Mouse (Mus musculus) hindbrain, embryonic 11.5 days (tissue): ENCODE measurements around the gene Six1. TPM values are rescaled to one million over a fixed set of nuclear protein-coding genes. Genes with fewer than 3 reads are reported as not detected.

Source experiments
- ATAC-seq: fragments of 200-750 bp; cut with Nextera tagmentation; 2 replicates; pipeline ENCODE4 v1.8.0; 2017; ENCODE audit warnings: mild to moderate bottlenecking, moderate TSS enrichment, moderate library complexity; ENCODE audit not compliant: low FRiP score
- DNase-seq: peaks from one replicate; pipeline ENCODE4 v3.0.0-alpha.2; 2015; ENCODE audit warnings: low spot score
- H3K27ac ChIP-seq: fragments of 300-500 bp; sonication (generic); 2 replicates; pipeline ENCODE4 v1.5.1; 2014; ENCODE audit warnings: mild to moderate bottlenecking, low read depth, low read length
- H3K27me3 ChIP-seq: fragments of 300-500 bp; sonication (generic); 2 replicates; pipeline ENCODE4 v1.6.1; 2014; ENCODE audit warnings: mild to moderate bottlenecking, low read length, moderate library complexity, mixed read lengths; ENCODE audit not compliant: control insufficient read depth, insufficient read depth
- H3K36me3 ChIP-seq: fragments of 300-500 bp; sonication (generic); 2 replicates; pipeline ENCODE4 v1.6.1; 2014; ENCODE audit warnings: mild to moderate bottlenecking, low read length, moderate library complexity, mixed read lengths; ENCODE audit not compliant: control insufficient read depth, insufficient read depth
- H3K4me1 ChIP-seq: fragments of 300-500 bp; sonication (generic); replicated peaks from 2 replicates; pipeline ENCODE4 v1.6.1; 2014; ENCODE audit warnings: low read length, mixed read lengths; ENCODE audit not compliant: control insufficient read depth, insufficient read depth
- H3K4me2 ChIP-seq: fragments of 300-500 bp; sonication (generic); replicated peaks from 2 replicates; pipeline ENCODE4 v1.6.1; 2014; ENCODE audit warnings: mild to moderate bottlenecking, low read depth, low read length
- H3K4me3 ChIP-seq: fragments of 300-500 bp; sonication (generic); 2 replicates; pipeline ENCODE4 v1.5.1; 2014; ENCODE audit warnings: low read depth, low read length
- H3K9ac ChIP-seq: fragments of 300-500 bp; sonication (generic); 2 replicates; pipeline ENCODE4 v1.6.1; 2014; ENCODE audit warnings: low read depth, low read length
- H3K9me3 ChIP-seq: fragments of 300-500 bp; sonication (generic); 2 replicates; pipeline ENCODE4 v1.6.1; 2016; ENCODE audit warnings: low read length; ENCODE audit not compliant: control insufficient read depth
- WGBS: fragments of 180-500 bp; shearing (Covaris S2); extraction: QIAGEN DNeasy Blood & Tissue Kit; methylation state at CpG from one replicate; pipeline ENCODE4 v1.1.7; 2014; 5-methylcytosine and 5-hydroxymethylcytosine counted together
- polyA plus RNA-seq: library from polyadenylated mRNA; unstranded; fragments of >200 nt; fragmentation: Nextera tagmentation; extraction: Ambion mirVana; gene quantifications from 2 replicates; pipeline ENCODE4 v1.2.1, GENCODE M21; 2014

Gene Six1
- polyA plus RNA-seq, 1 experiment from 2014 or later, result 24.6 TPM

GRCm38 (mm10) chr12:73045046-73045723, 8.5 kb downstream of the Six1 start:
- H3K27ac ChIP-seq, result peak overlapping the region; percentile 67
- H3K4me3 ChIP-seq, result peak overlapping the region; percentile 44
- H3K4me2 ChIP-seq, result peak overlapping the region; percentile 49
- H3K9me3 ChIP-seq, result no peaks in the 10 kb centered on the region
- H3K9ac ChIP-seq, result peak overlapping the region; percentile 68
- DNase-seq (peak; percentile 72), ATAC-seq (no peak)
- H3K27me3 ChIP-seq, result peaks cover 87% of the 10 kb centered on the region
- WGBS, result under 1% methylated on average over 46 of the region's 46 CpGs
- no peaks in the 10 kb centered on the region for H3K36me3 ChIP-seq
- peaks cover 6% of the 10 kb centered on the region for H3K4me1 ChIP-seq

GRCm38 (mm10) chr12:73044221-73045045, 9.3 kb downstream of the Six1 start:
- no peaks in the 10 kb centered on the region for H3K9me3 ChIP-seq
- peak overlapping the region; percentile 68 for H3K9ac ChIP-seq
- DNase-seq (peak; percentile 76), ATAC-seq (peak; percentile 31)
- H3K4me3 ChIP-seq, result peak overlapping the region; percentile 44
- under 1% methylated on average over 48 of the region's 53 CpGs for whole genome bisulfite sequencing
- peak overlapping the region; percentile 42 for H3K4me2 ChIP-seq
- peaks cover 6% of the 10 kb centered on the region for H3K4me1 ChIP-seq
- peaks cover 87% of the 10 kb centered on the region for H3K27me3 ChIP-seq
- peak overlapping the region; percentile 67; the same call in 1 of the 2 replicates for H3K27ac ChIP-seq
- no peaks in the 10 kb centered on the region for H3K36me3 ChIP-seq

- Histone ChIP-seq H3K27ac (no peak overlapping the region), H3K9me3 (no peaks in the 10 kb centered on the region), H3K4me2 (peak overlapping the region; percentile 20; the same call in 1 of the 2 replicates), H3K36me3 (no peaks in the 10 kb centered on the region), H3K9ac (no peak overlapping the region; the same call in 1 of the 2 replicates), H3K27me3 (peaks cover 88% of the 10 kb centered on the region), H3K4me3 (peak overlapping the region; percentile 44), H3K4me1 (peaks cover 6% of the 10 kb centered on the region)
- under 1% methylated on average over 14 of the region's 14 CpGs for WGBS
- DNase-seq (peak; percentile 55), ATAC-seq (no peak)
Observed at GRCm38 (mm10) chr12:73043396-73044167, 10.1 kb downstream of the Six1 start.

- no peak for DNase-seq
- Histone ChIP-seq H3K27me3 (peaks cover 86% of the 10 kb centered on the region), H3K9me3 (no peaks in the 10 kb centered on the region), H3K4me1 (peaks cover 6% of the 10 kb centered on the region), H3K4me2 (peak overlapping the region; percentile 20; the same call in 1 of the 2 replicates), H3K27ac (no peak overlapping the region), H3K9ac (no peak overlapping the region), H3K36me3 (no peaks in the 10 kb centered on the region), H3K4me3 (peak overlapping the region; percentile 44)
- WGBS, result 0% methylated on average over 2 of the region's 2 CpGs
- no peak for ATAC-seq
Observed at GRCm38 (mm10) chr12:73042903-73043302, 10.8 kb downstream of the Six1 start.

DNA sequence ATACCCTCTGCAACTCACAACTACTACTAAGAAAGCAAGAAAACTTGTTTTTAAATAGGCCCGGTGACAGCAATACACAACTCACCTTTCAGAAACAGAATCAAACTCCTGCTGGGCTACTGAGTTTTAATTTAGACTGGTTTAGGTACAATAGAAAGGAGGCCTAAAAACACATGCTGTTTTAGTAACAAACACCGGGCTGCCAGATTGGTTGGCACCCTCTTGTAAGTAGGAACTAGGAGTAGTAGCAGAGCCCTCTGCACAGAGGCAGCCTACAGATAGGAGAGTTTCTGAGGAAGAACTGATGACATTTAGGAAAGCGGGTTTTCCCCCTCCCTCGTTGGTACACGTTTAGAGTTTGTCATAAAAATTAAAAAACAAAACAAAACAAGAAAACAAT, 11.3 kb downstream of the Six1 start:
- Histone ChIP-seq H3K4me2 (peak overlapping the region; percentile 19), H3K9ac (0 out of 2 replicates have a peak overlapping the region, but pooled peaks have one; percentile 11), H3K4me1 (peaks cover 6% of the 10 kb centered on the region), H3K9me3 (no peaks in the 10 kb centered on the region), H3K4me3 (peak overlapping the region; percentile 19), H3K36me3 (no peaks in the 10 kb centered on the region), H3K27me3 (peaks cover 86% of the 10 kb centered on the region), H3K27ac (no peak overlapping the region)
- DNase-seq, result peak; percentile 56
- ATAC-seq, result no peak
- WGBS, result 3% methylated on average over 5 of the region's 5 CpGs

DNA sequence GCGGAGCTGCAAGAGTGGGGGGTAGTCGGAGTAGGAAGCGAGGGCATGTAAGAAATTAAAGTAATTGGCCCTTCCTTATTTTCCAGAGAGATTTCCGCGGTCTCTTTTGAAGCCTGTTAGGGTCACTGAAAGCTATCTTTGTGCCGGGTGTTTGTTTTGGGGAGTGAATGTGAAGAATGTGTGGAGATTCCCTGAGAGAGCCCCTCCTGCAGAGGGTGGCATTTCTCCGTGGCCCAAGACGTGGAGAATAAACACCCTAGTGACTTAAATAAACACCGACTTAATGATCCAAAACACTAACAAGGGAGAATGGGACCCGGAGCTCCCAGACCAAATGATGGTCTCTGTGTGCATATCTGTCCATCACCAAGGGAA, 12.4 kb downstream of the Six1 start:
- ATAC-seq (no peak), DNase-seq (peak; percentile 58)
- Histone ChIP-seq H3K27ac (no peak overlapping the region), H3K27me3 (peaks cover 81% of the 10 kb centered on the region), H3K4me1 (0 out of 2 replicates have a peak, but pooled peaks cover 4% of the 10 kb centered on the region), H3K9ac (peak overlapping the region; percentile 33; the same call in 1 of the 2 replicates), H3K36me3 (no peaks in the 10 kb centered on the region), H3K9me3 (no peaks in the 10 kb centered on the region), H3K4me2 (peak overlapping the region; percentile 26; the same call in 1 of the 2 replicates), H3K4me3 (peak overlapping the region; percentile 27)
- WGBS, result under 1% methylated on average over 10 of the region's 10 CpGs

DNA sequence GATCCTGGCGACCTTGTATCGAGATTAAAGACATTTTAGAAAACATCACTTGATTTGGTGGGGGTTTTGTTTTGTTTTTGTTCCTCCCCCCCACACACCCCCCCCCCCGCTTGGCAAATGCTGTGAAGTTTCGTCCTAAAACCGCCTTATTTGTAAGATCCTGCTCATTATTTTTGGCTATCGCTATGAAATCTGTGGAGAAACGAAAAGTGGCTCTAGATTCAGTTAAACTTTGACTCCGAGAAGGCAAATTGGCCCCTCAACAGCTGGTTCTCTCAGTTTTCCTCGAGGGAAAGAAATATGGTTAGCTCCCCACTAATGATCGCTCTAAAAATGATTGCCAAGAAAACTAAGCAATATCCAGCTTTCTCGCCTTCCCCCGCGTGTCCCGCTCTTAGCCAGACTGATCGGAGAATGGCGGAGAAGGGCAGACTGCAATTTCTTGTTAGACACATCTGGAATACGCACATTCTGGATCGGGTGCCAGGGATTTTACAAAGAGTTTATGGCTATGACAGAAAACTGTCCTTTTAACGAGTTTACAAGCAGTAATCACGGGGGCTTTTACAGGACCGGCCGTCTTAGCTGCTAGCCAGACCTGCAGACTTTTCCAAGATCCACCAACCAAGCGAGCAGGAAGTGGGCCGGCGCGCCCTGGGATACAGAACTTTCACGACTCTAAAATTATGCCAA, 13.0 kb downstream of the Six1 start:
- peaks cover 81% of the 10 kb centered on the region for H3K27me3 ChIP-seq
- H3K9me3 ChIP-seq, result no peaks in the 10 kb centered on the region
- no peak for ATAC-seq
- H3K4me1 ChIP-seq, result 0 out of 2 replicates have a peak, but pooled peaks cover 4% of the 10 kb centered on the region
- H3K27ac ChIP-seq, result peak overlapping the region; percentile 24
- H3K9ac ChIP-seq, result peak overlapping the region; percentile 33; the same call in 1 of the 2 replicates
- peak overlapping the region; percentile 26 for H3K4me2 ChIP-seq
- DNase-seq, result peak; percentile 61
- no peaks in the 10 kb centered on the region for H3K36me3 ChIP-seq
- under 1% methylated on average over 27 of the region's 27 CpGs for WGBS
- H3K4me3 ChIP-seq, result peak overlapping the region; percentile 27
